ENCODE assay signal across 20 mouse cellular contexts in the genomic region with DNA sequence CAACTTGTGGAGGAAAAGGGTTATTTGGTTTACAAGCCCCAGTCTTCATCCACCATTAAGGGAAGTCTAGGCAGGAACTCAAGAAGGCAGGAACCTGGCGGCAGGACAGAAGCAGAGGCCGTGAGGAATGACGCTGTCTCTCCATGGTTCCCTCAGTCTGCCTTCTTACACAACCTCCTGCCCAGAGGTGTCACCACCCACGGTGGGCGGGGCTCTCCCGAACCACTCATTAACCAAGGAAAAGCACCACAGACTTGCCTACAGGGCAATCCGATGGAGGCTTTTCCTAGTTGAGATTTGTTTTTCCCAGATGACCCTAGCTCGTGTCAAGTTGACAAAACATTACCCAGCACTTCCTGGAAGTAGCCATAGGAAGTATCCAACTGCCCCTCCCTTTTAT. TPM values are rescaled to one million over a fixed set of nuclear protein-coding genes. Genes with fewer than 3 reads are reported as not detected.
DNase-seq lines count a peak whose midpoint lies in the region; ATAC-seq and TF ChIP-seq lines count a peak whose summit lies in the region.
"Had no signal": no experiment of that assay in that cellular context is flagged by ENCODE, and none has a peak within 500 bp of the region (broad histone marks: within the 10 kb centered on the region; RNA-seq: fewer than 3 reads in every experiment).

No protein-coding gene starts in this region.

- 18% methylated on average over 8 of the region's 8 CpGs for WGBS in liver, adult 2 months
- WGBS in liver, embryonic 12.5 days (ENCODE audit: insufficient replicate concordance): 41% methylated on average over 8 of the region's 8 CpGs
- 52% methylated on average over 8 of the region's 8 CpGs for WGBS in intestine, postnatal 0 days
- 73% methylated on average over 8 of the region's 8 CpGs for WGBS in forebrain, embryonic 14.5 days

- TF ChIP-seq POLR2A in liver, adult 2 months (IDR thresholded peaks at IDR 0.05; ENCODE audit: extremely low read depth, insufficient read depth, low read length): no peak

- no peak overlapping the region for H3K27ac ChIP-seq in liver, adult 2 months (replicated peaks; ENCODE audit: insufficient read depth, low read depth, low read length)
- no peak overlapping the region for H3K27ac ChIP-seq in liver, embryonic 12.5 days
- H3K27ac ChIP-seq in intestine, postnatal 0 days (ENCODE audit: low read depth, low read length): no peak overlapping the region
- H3K27ac ChIP-seq in forebrain, embryonic 14.5 days (ENCODE audit: low read depth, low read length): no peak overlapping the region
- H3K27ac ChIP-seq: limb, embryonic 15.5 days; neural tube, embryonic 15.5 days had no signal

- ATAC-seq in liver, embryonic 12.5 days: no peak
- peak; percentile 68 for ATAC-seq in intestine, postnatal 0 days
- ATAC-seq in forebrain, embryonic 14.5 days: no peak
- ATAC-seq: inflammation-experienced regulatory T-cells, adult 6 months; lung, postnatal 0 days had no signal

- no peaks in the 10 kb centered on the region for H3K9me3 ChIP-seq in liver, embryonic 12.5 days (replicated peaks)
- H3K9me3 ChIP-seq in intestine, postnatal 0 days (ENCODE audit: control insufficient read depth): no peaks in the 10 kb centered on the region
- no peaks in the 10 kb centered on the region for H3K9me3 ChIP-seq in forebrain, embryonic 14.5 days (replicated peaks; ENCODE audit: control insufficient read depth, low read length)
- H3K9me3 ChIP-seq: limb, embryonic 15.5 days; neural tube, embryonic 15.5 days had no signal

- H3K27me3 ChIP-seq in liver, adult 2 months (ENCODE audit: control insufficient read depth, insufficient read depth, low read length): no peaks in the 10 kb centered on the region
- H3K27me3 ChIP-seq in liver, embryonic 12.5 days (replicated peaks): 0 out of 2 replicates have a peak, but pooled peaks cover 12% of the 10 kb centered on the region
- no peaks in the 10 kb centered on the region for H3K27me3 ChIP-seq in intestine, postnatal 0 days (replicated peaks; ENCODE audit: control insufficient read depth, insufficient read depth, low read length)
- no peaks in the 10 kb centered on the region for H3K27me3 ChIP-seq in forebrain, embryonic 14.5 days (replicated peaks; ENCODE audit: control insufficient read depth, insufficient read depth, low read length)
- H3K27me3 ChIP-seq: limb, embryonic 15.5 days; neural tube, embryonic 15.5 days had no signal

- H3K36me3 ChIP-seq in liver, adult 2 months (ENCODE audit: control insufficient read depth, insufficient read depth, low read length): no peaks in the 10 kb centered on the region
- H3K36me3 ChIP-seq in liver, embryonic 12.5 days: no peaks in the 10 kb centered on the region
- H3K36me3 ChIP-seq in intestine, postnatal 0 days (ENCODE audit: control insufficient read depth, insufficient read depth): no peaks in the 10 kb centered on the region
- no peaks in the 10 kb centered on the region for H3K36me3 ChIP-seq in forebrain, embryonic 14.5 days (ENCODE audit: control insufficient read depth, insufficient read depth, low read length)
- H3K36me3 ChIP-seq: limb, embryonic 15.5 days; neural tube, embryonic 15.5 days had no signal

- no peak overlapping the region for H3K4me2 ChIP-seq in liver, embryonic 12.5 days
- H3K4me2 ChIP-seq in intestine, postnatal 0 days (replicated peaks; ENCODE audit: low read depth): no peak overlapping the region
- H3K4me2 ChIP-seq in forebrain, embryonic 14.5 days (ENCODE audit: low read length): no peak overlapping the region
- H3K4me2 ChIP-seq: limb, embryonic 15.5 days; neural tube, embryonic 15.5 days had no signal

- no peak overlapping the region for H3K4me3 ChIP-seq in liver, adult 2 months (ENCODE audit: insufficient read depth, low read depth, low read length)
- H3K4me3 ChIP-seq in liver, embryonic 12.5 days: no peak overlapping the region
- H3K4me3 ChIP-seq in intestine, postnatal 0 days (ENCODE audit: low read depth, low read length): no peak overlapping the region
- H3K4me3 ChIP-seq in forebrain, embryonic 14.5 days (ENCODE audit: low read depth, low read length): no peak overlapping the region
- H3K4me3 ChIP-seq: limb, embryonic 15.5 days; myocyte; neural tube, embryonic 15.5 days had no signal

- TF ChIP-seq CTCF in liver, adult 2 months (IDR thresholded peaks at IDR 0.05; ENCODE audit: low read depth, low read length): no peak
- no peak for TF ChIP-seq CTCF in intestine, postnatal 0 days (IDR thresholded peaks at IDR 0.05; ENCODE audit: low read depth)

- DNase-seq in liver, adult 2 months (ENCODE audit: extremely low read depth, low read depth, low spot score): peak; percentile 71
- DNase-seq in kidney, postnatal 4 days: peak; percentile 30 to 55
- DNase-seq in cerebellum, postnatal 4 days (ENCODE audit: low spot score in 2 of 2): no peak
- no peak for DNase-seq in embryo, embryonic 11 days
- DNase-seq in forebrain, embryonic 14.5 days (ENCODE audit: low spot score): no peak
- DNase-seq: adrenal gland, postnatal 36 days; cerebellum, adult 2 months; gastrocnemius, postnatal 14 days; layer of hippocampus, adult 9-11 months; midbrain, embryonic 14.5 days; right cerebral cortex, postnatal 25 days; thymus, postnatal 4 days had no signal

- no peaks in the 10 kb centered on the region for H3K79me2 ChIP-seq in liver, adult 2 months (ENCODE audit: control insufficient read depth, insufficient read depth, low read length)

- H3K9ac ChIP-seq in liver, adult 2 months (ENCODE audit: low read depth, low read length): no peak overlapping the region
- H3K9ac ChIP-seq in liver, embryonic 12.5 days: no peak overlapping the region
- H3K9ac ChIP-seq in intestine, postnatal 0 days (ENCODE audit: low read depth, low read length): no peak overlapping the region
- H3K9ac ChIP-seq in forebrain, embryonic 14.5 days (ENCODE audit: low read length): no peak overlapping the region
- H3K9ac ChIP-seq: limb, embryonic 15.5 days; neural tube, embryonic 15.5 days had no signal

- no peaks in the 10 kb centered on the region for H3K4me1 ChIP-seq in liver, adult 2 months (ENCODE audit: control insufficient read depth, insufficient read depth, low read length)
- no peaks in the 10 kb centered on the region for H3K4me1 ChIP-seq in liver, embryonic 12.5 days
- H3K4me1 ChIP-seq in intestine, postnatal 0 days (replicated peaks; ENCODE audit: control insufficient read depth, insufficient read depth, low read length): 0 out of 2 replicates have a peak, but pooled peaks cover 2% of the 10 kb centered on the region
- H3K4me1 ChIP-seq in forebrain, embryonic 14.5 days (ENCODE audit: control insufficient read depth, insufficient read depth, low read length): no peaks in the 10 kb centered on the region

RNA-seq across cellular contexts. Expression of a gene that starts 49.7 kb away (rescaled TPM):
- total RNA-seq in liver, adult 2 months (2014; rRNA removed): 0.54 and 0.55 TPM in 2 replicates
- 1.1 TPM in 2 replicates for polyA plus RNA-seq in liver, adult 2 months (2012; rRNA removed)
- polyA plus RNA-seq in liver, embryonic 12.5 days (2016; fragmentation: Nextera tagmentation; extraction: Ambion mirVana): 0.44 and 0.59 TPM in 2 replicates
- 1.6 and 2.2 TPM in 2 replicates for polyA plus RNA-seq in intestine, postnatal 0 days (2015; fragmentation: Nextera tagmentation; extraction: Ambion mirVana)
- polyA plus RNA-seq in forebrain, embryonic 14.5 days (2014; fragmentation: Nextera tagmentation; extraction: Ambion mirVana): 3.0 and 3.6 TPM in 2 replicates
- total RNA-seq: MEL had no signal
- polyA plus RNA-seq: inflammation-experienced regulatory T-cells, adult 6 months had no signal

Comparison
In these comparisons a context has a peak if more than half of its experiments do, and no peak if none do; other contexts are left out.
1. DNase-seq: peak in liver, adult 2 months (single experiment) and kidney, postnatal 4 days (2 of 2); none in cerebellum, postnatal 4 days (0 of 2), embryo, embryonic 11 days (single experiment) and forebrain, embryonic 14.5 days (single experiment).